Mouse (Mus musculus): ENCODE data around the gene Vps33b.

GRCm38 (mm10) chr7:80252437-80252836 lies 17.0 kb upstream of the Vps33b start:
- TF ChIP-seq CTCF (IDR thresholded peaks at IDR 0.05; ENCODE audit: extremely low read depth, insufficient read depth, insufficient read length, insufficient replicate concordance) (no peak), POLR2A (IDR thresholded peaks at IDR 0.05; ENCODE audit: low read depth, low read length) (no peak)

Measured in spleen, adult 2 months (tissue).